ENCODE assay signal across 10 mouse cellular contexts in the genomic region with DNA sequence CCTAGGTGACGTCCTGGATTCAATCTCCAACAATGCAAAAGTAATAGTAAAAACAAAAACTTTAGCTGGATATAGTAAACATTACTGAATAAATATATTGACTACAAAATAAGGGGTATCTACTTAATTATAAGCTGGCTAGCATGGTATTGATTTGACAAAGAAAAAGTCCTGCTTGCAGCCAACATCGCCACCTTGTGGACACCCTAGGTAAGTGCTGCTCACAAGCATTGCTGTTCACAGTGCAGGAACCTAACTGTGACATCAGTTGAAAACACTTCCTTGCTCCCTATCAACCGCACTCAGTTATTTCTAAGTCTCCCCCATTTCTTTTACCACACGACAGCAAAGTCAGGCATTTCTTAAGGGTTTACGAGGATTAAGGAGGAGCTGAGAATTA. TPM values are rescaled to one million over a fixed set of nuclear protein-coding genes. Genes with fewer than 3 reads are reported as not detected.
A peak's percentile ranks its signal among the peaks of the same experiment; 100 is the strongest.
DNase-seq lines count a peak whose midpoint lies in the region; ATAC-seq and TF ChIP-seq lines count a peak whose summit lies in the region.
"Had no signal": no experiment of that assay in that cellular context is flagged by ENCODE, and none has a peak within 500 bp of the region (broad histone marks: within the 10 kb centered on the region; RNA-seq: fewer than 3 reads in every experiment).

No protein-coding gene starts in this region.

- no peak for TF ChIP-seq POLR2A in heart, adult 2 months (IDR thresholded peaks at IDR 0.05; ENCODE audit: insufficient read depth, low read depth, low read length)

- no peaks in the 10 kb centered on the region for H3K4me1 ChIP-seq in heart, adult 2 months (ENCODE audit: control insufficient read depth, insufficient read depth, low read length)
- no peaks in the 10 kb centered on the region for H3K4me1 ChIP-seq in heart, embryonic 10.5 days
- H3K4me1 ChIP-seq: embryonic facial prominence, embryonic 15.5 days; limb, embryonic 13.5 days had no signal

- no peak overlapping the region for H3K27ac ChIP-seq in heart, adult 2 months
- H3K27ac ChIP-seq in heart, embryonic 10.5 days, result no peak overlapping the region
- H3K27ac ChIP-seq: embryonic facial prominence, embryonic 15.5 days; limb, embryonic 13.5 days had no signal

- no peak overlapping the region for H3K9ac ChIP-seq in heart, adult 2 months (ENCODE audit: low read depth, low read length)
- H3K9ac ChIP-seq: embryonic facial prominence, embryonic 15.5 days; limb, embryonic 13.5 days had no signal

- no peaks in the 10 kb centered on the region for H3K27me3 ChIP-seq in heart, adult 2 months (ENCODE audit: control insufficient read depth, insufficient read depth, low read length)
- no peaks in the 10 kb centered on the region for H3K27me3 ChIP-seq in heart, embryonic 10.5 days (ENCODE audit: insufficient read depth, poor library complexity, severe bottlenecking)
- H3K27me3 ChIP-seq: embryonic facial prominence, embryonic 15.5 days; limb, embryonic 13.5 days had no signal

- no peaks in the 10 kb centered on the region for H3K36me3 ChIP-seq in heart, adult 2 months (ENCODE audit: control insufficient read depth, insufficient read depth, low read length)
- peaks cover 77% of the 10 kb centered on the region for H3K36me3 ChIP-seq in heart, embryonic 10.5 days

- 70% methylated on average over 5 of the region's 5 CpGs for WGBS in heart, adult 2 months
- 65% methylated on average over 5 of the region's 5 CpGs for WGBS in heart, embryonic 10.5 days

- H3K9me3 ChIP-seq in heart, embryonic 10.5 days, result no peaks in the 10 kb centered on the region
- H3K9me3 ChIP-seq: embryonic facial prominence, embryonic 15.5 days; limb, embryonic 13.5 days had no signal

- no peak for TF ChIP-seq EP300 in heart, adult 2 months (IDR thresholded peaks at IDR 0.05; ENCODE audit: insufficient read depth, low read depth, low read length)

- intact Hi-C loops in heart, adult 2 months (cut with DNase I), result loop anchor here (10.0 kb wide), 1 partner anchor 272 kb away; no protein-coding TSS in a partner anchor

- no peaks in the 10 kb centered on the region for H3K79me2 ChIP-seq in heart, adult 2 months (replicated peaks; ENCODE audit: control insufficient read depth, insufficient read depth, low read length)

- peak; percentile 94 for TF ChIP-seq CTCF in heart, adult 2 months (IDR thresholded peaks at IDR 0.05)

- DNase-seq in heart, adult 2 months, result peak in 1 of 2 experiments; percentile 42
- no peak for DNase-seq in heart, embryonic 10.5 days (ENCODE audit: low spot score)
- peak; percentile 41 for DNase-seq in urinary bladder, postnatal 25 days (ENCODE audit: low spot score)
- DNase-seq in urinary bladder, postnatal 10 days (ENCODE audit: low spot score), result no peak
- peak; percentile 70 to 72 for DNase-seq in kidney, postnatal 4 days
- no peak for DNase-seq in ovary, postnatal 36 days (ENCODE audit: low spot score)

- ATAC-seq in common myeloid progenitor, adult 5-6 weeks (replicated peaks; ENCODE audit: low read depth, poor library complexity, severe bottlenecking), result peak; percentile 62
- ATAC-seq in monocyte, adult 5-6 weeks (replicated peaks; ENCODE audit: insufficient number of reproducible peaks, low FRiP score, low TSS enrichment, poor library complexity, severe bottlenecking), result peak; percentile 44; the same call in 1 of the 2 replicates

- H3K4me3 ChIP-seq in heart, adult 2 months, result no peak overlapping the region
- no peak overlapping the region for H3K4me3 ChIP-seq in heart, embryonic 10.5 days
- H3K4me3 ChIP-seq: embryonic facial prominence, embryonic 15.5 days; limb, embryonic 13.5 days had no signal

RNA-seq across cellular contexts. Expression of gene Yeats4, which starts 7.5 kb away (rescaled TPM):
- total RNA-seq in heart, adult 2 months (2021), result 10 to 100 TPM; 26.9 to 27.9 TPM
- 13.7 and 20.8 TPM in 2 replicates for polyA plus RNA-seq in heart, adult 2 months (2012; rRNA removed)
- 63.4 and 76.6 TPM in 2 replicates for polyA plus RNA-seq in heart, embryonic 10.5 days (2016; fragmentation: Nextera tagmentation; extraction: Ambion mirVana)
- total RNA-seq in common myeloid progenitor, adult 5-6 weeks (2017), result 174 and 192 TPM in 2 replicates
- total RNA-seq in monocyte, adult 5-6 weeks (2017), result 75.3 to 119 TPM (median 109 TPM) in 3 replicates

RNA-seq across cellular contexts. Expression of gene 9530003J23Rik, which starts 21.7 kb away (rescaled TPM):
- total RNA-seq in heart, adult 2 months (2021), result not detected
- polyA plus RNA-seq in heart, adult 2 months (2012; rRNA removed), result not detected in 2 replicates
- polyA plus RNA-seq in heart, embryonic 10.5 days (2016; fragmentation: Nextera tagmentation; extraction: Ambion mirVana), result not detected in 2 replicates
- not detected in 2 replicates for total RNA-seq in common myeloid progenitor, adult 5-6 weeks (2017)
- total RNA-seq in monocyte, adult 5-6 weeks (2017), result not detected in 3 replicates
- polyA plus RNA-seq: embryonic facial prominence, embryonic 15.5 days; limb, embryonic 13.5 days had no signal

Comparison
In these comparisons a context has a peak if more than half of its experiments do, and no peak if none do; other contexts are left out.
1. DNase-seq: peak in urinary bladder, postnatal 25 days (single experiment) and kidney, postnatal 4 days (2 of 2); none in heart, embryonic 10.5 days (single experiment), urinary bladder, postnatal 10 days (single experiment) and ovary, postnatal 36 days (single experiment).